Mouse (Mus musculus) hindbrain, embryonic 14.5 days (tissue): Measurements from ENCODE around the gene Frmd8. TPM values are rescaled to one million over a fixed set of nuclear protein-coding genes. Genes with fewer than 3 reads are reported as not detected.

Source experiments
- ATAC-seq: fragments of 200-750 bp; cut with Nextera tagmentation; 2 replicates; pipeline ENCODE4 v1.8.0; 2017; ENCODE audit warnings: moderate number of reproducible peaks, mild to moderate bottlenecking, moderate TSS enrichment, moderate library complexity; ENCODE audit not compliant: low FRiP score
- DNase-seq: peaks from one replicate; pipeline ENCODE4 v3.0.0-alpha.2; 2015; ENCODE audit warnings: low spot score
- H3K27ac ChIP-seq: fragments of 300-500 bp; sonication (generic); 2 replicates; pipeline ENCODE4 v1.5.1; 2014; ENCODE audit warnings: mild to moderate bottlenecking, moderate library complexity
- H3K27me3 ChIP-seq: fragments of 300-500 bp; sonication (generic); 2 replicates; pipeline ENCODE4 v1.6.1; 2014; ENCODE audit warnings: mild to moderate bottlenecking, low read length, mixed read lengths; ENCODE audit not compliant: control insufficient read depth, insufficient read depth
- H3K36me3 ChIP-seq: fragments of 300-500 bp; sonication (generic); replicated peaks from 2 replicates; pipeline ENCODE4 v1.6.1; 2014; ENCODE audit not compliant: control insufficient read depth, insufficient read depth
- H3K4me1 ChIP-seq: fragments of 300-500 bp; sonication (generic); replicated peaks from 2 replicates; pipeline ENCODE4 v1.6.1; 2014; ENCODE audit warnings: antibody characterized with exemption, low read length, mixed read lengths; ENCODE audit not compliant: control insufficient read depth, insufficient read depth
- H3K4me2 ChIP-seq: fragments of 300-500 bp; sonication (generic); replicated peaks from 2 replicates; pipeline ENCODE4 v1.6.1; 2014; ENCODE audit warnings: mild to moderate bottlenecking, moderate library complexity
- H3K4me3 ChIP-seq: fragments of 300-500 bp; sonication (generic); replicated peaks from 2 replicates; pipeline ENCODE4 v1.5.1; 2014; ENCODE audit warnings: mild to moderate bottlenecking, low read length
- H3K9ac ChIP-seq: fragments of 300-500 bp; sonication (generic); 2 replicates; pipeline ENCODE4 v1.6.1; 2014
- H3K9me3 ChIP-seq: fragments of 300-500 bp; sonication (generic); 2 replicates; pipeline ENCODE4 v1.6.1; 2016; ENCODE audit warnings: low read length; ENCODE audit not compliant: control insufficient read depth
- WGBS: fragments of 180-500 bp; shearing (Covaris S2); extraction: QIAGEN DNeasy Blood & Tissue Kit; methylation state at CpG from one replicate; pipeline ENCODE4 v1.1.7; 2014; 5-methylcytosine and 5-hydroxymethylcytosine counted together
- polyA plus RNA-seq: library from polyadenylated mRNA; unstranded; fragments of >200 nt; fragmentation: Nextera tagmentation; extraction: Ambion mirVana; gene quantifications from 2 replicates; pipeline ENCODE4 v1.2.1, GENCODE M21; 2014

The Frmd8 gene
- polyA plus RNA-seq, 1 experiment from 2014 or later: 11.3 TPM

GRCm38 (mm10) chr19:5911430-5912102 is 36.5 kb upstream of the Frmd8 start:
- WGBS: 8% methylated on average over 14 of the region's 14 CpGs
- Histone ChIP-seq H3K36me3 (peaks cover 9% of the 10 kb centered on the region), H3K27ac (peak overlapping the region; percentile 75), H3K4me3 (peak overlapping the region; percentile 83), H3K9me3 (no peaks in the 10 kb centered on the region), H3K9ac (peak overlapping the region; percentile 88), H3K27me3 (no peaks in the 10 kb centered on the region), H3K4me1 (peaks cover 28% of the 10 kb centered on the region), H3K4me2 (peak overlapping the region; percentile 75)
- ATAC-seq (no peak), DNase-seq (no peak)

DNA sequence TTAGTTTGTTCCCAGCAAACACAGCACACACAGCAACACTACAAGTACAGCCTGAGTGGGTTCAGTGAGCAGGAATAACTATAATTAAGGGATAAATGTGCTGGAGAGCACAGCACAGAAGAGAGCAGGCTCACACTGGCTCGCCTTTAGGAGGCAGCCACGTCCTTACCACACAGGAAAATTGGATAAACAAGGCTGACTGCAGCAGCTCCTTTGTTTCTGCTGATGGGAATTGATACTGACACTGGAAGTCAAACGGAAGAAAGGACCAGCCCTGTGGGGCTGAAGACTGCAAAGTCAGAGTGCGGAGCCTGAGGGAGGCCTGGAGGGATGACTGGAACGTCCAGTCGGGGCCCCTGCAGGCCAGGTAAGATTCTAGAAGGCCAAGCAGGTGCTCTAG is 35.1 kb upstream of the Frmd8 start:
- Histone ChIP-seq H3K36me3 (peaks cover 23% of the 10 kb centered on the region), H3K4me2 (peak overlapping the region; percentile 75), H3K27me3 (no peaks in the 10 kb centered on the region), H3K4me3 (peak overlapping the region; percentile 83), H3K27ac (peak overlapping the region; percentile 71), H3K9me3 (no peaks in the 10 kb centered on the region), H3K4me1 (peaks cover 28% of the 10 kb centered on the region), H3K9ac (peak overlapping the region; percentile 88)
- ATAC-seq (no peak), DNase-seq (no peak)
- 45% methylated on average over 6 of the region's 6 CpGs for WGBS

DNA sequence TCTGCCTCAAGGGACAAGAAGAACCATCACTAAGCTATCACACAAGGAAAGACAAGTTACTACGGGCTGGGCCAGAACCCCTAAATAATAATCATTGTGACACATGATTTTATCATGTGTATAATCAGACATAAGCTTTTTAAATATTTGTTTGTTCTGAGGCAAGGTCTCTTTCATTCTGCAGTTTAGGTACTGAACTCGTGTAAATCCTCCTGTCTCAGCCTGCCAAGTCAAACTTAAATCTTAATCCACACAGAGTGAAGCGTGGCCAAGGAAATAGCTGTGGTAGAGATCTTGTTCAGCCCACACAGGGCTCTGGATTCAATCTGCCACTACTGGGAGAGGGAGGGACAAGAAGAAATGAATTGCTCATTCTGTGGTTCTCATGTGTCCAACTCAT is 32.2 kb upstream of the Frmd8 start:
- ATAC-seq: no peak
- Histone ChIP-seq H3K4me3 (no peak overlapping the region), H3K27me3 (no peaks in the 10 kb centered on the region), H3K9me3 (no peaks in the 10 kb centered on the region), H3K27ac (no peak overlapping the region), H3K4me1 (peaks cover 23% of the 10 kb centered on the region), H3K9ac (no peak overlapping the region), H3K36me3 (peaks cover 52% of the 10 kb centered on the region), H3K4me2 (no peak overlapping the region)
- 98% methylated on average over 3 of the region's 3 CpGs for WGBS
- DNase-seq: no peak

DNA sequence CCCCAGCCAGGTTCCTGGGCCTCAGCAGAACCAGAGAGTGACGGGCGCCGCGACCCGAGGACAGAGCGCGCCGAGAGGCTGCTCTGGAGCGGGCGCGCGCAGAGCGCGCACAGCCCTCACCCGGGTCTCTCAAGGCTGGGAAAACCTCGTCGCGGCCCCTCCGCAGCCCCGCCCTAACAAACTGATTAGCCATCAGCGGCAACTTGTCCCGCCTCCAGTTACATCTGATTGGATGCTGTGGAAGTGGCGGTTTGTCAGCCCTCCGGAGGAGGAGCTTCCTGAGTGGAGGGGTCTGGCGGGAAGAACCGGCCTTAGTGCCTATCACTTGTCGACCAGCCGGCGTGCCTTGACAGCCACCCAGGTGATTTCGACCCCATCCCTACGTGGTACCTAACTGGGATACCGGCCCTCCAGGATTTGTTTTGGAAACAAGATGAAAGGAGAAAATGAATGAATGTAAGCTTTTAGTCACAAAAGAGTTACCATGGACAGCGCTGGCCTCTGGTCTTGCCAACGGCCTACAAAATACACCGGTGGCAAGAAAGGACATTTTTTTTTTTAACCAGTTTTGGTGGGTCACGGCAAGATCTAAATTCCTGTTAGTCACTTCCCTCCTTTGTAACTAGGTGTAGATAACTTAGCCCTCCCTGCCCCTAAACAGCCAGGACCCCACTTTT is 19.1 kb upstream of the Frmd8 start, which contains the start of gene Tigd3:
Gene Tigd3 (minus strand): TSS at position 148 of the 677 bp plus-strand sequence.
- H3K36me3 ChIP-seq: peaks cover 53% of the 10 kb centered on the region
- 3% methylated on average over 36 of the region's 36 CpGs for WGBS
- peak within 1 kb of the TSS; percentile 81 for H3K27ac ChIP-seq
- H3K27me3 ChIP-seq: no peaks in the 10 kb centered on the region
- peak; percentile 98 for ATAC-seq
- H3K4me1 ChIP-seq: peaks cover 27% of the 10 kb centered on the region
- peak; percentile 98 for DNase-seq
- no peaks in the 10 kb centered on the region for H3K9me3 ChIP-seq
- H3K4me2 ChIP-seq: peak within 1 kb of the TSS; percentile 84
- H3K9ac ChIP-seq: peak within 1 kb of the TSS; percentile 91
- H3K4me3 ChIP-seq: peak within 1 kb of the TSS; percentile 71

DNA sequence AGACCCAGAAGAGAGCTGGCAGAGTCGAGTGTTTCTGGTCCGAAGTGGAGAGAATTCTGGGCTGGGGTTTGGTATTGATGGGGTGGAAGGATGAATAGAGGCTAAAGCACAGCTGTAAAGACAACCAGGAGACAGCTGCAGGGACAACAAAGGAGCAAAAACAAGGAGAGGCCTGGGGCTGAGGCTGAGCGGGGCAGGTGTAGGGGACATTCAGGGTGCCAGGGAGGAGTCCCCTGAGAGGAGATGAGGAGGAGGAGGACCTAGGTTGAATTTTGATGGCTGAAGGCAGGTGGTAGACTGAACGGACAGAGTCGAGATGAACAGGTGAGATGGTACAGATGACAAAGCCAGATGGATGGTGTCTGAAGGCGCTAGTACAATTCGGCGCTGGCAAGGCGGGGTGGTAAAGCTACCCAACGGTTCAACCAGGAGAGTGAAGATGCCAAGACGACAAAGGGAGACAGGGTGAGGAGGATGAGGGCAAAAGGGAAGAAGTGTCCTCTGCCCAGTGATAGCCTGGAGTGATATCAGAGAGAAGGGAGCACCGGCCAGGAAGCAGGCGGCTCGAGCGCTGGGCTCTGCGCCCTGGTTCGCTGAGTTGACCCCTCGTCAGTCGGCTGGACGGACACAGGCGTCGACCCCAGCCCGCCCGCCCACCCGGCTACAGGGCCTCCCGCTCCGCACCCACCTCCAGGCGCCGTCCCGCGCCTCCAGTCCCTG is 18.4 kb upstream of the Frmd8 start:
- peak; percentile 25; the same call in 1 of the 2 replicates for ATAC-seq
- Histone ChIP-seq H3K4me1 (peaks cover 31% of the 10 kb centered on the region), H3K27ac (peak overlapping the region; percentile 81), H3K27me3 (no peaks in the 10 kb centered on the region), H3K9me3 (no peaks in the 10 kb centered on the region), H3K36me3 (peaks cover 48% of the 10 kb centered on the region), H3K4me2 (peak overlapping the region; percentile 84), H3K9ac (peak overlapping the region; percentile 91), H3K4me3 (peak overlapping the region; percentile 71)
- DNase-seq: no peak
- 5% methylated on average over 31 of the region's 31 CpGs for WGBS

DNA sequence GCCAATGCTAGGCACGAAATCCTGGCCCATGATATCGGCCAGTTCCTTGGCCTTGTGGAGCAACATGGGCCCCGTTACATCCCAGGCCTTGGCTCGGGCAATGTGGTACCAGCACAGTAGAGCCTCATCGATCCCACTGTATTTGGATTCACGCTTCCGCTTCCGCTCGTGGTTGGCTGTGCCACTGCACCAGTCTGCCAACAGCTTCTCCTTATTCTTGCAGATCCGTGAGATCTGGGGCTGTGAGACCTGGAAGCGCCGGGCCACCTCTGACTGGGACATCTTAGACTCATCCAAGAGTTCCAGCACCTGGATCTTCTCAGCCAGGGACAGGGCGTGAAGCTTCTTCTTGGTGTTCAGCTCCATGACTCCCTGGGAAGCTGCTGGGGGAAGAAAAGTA is 17.7 kb upstream of the Frmd8 start:
- Histone ChIP-seq H3K9ac (peak overlapping the region; percentile 91), H3K4me1 (peaks cover 31% of the 10 kb centered on the region), H3K36me3 (peaks cover 44% of the 10 kb centered on the region), H3K4me3 (peak overlapping the region; percentile 71), H3K9me3 (no peaks in the 10 kb centered on the region), H3K27me3 (no peaks in the 10 kb centered on the region), H3K4me2 (peak overlapping the region; percentile 84), H3K27ac (0 out of 2 replicates have a peak overlapping the region, but pooled peaks have one; percentile 6)
- DNase-seq (no peak), ATAC-seq (no peak)
- WGBS: 94% methylated on average over 13 of the region's 13 CpGs

GRCm38 (mm10) chr19:5892262-5892661 is 17.2 kb upstream of the Frmd8 start:
- ATAC-seq (no peak), DNase-seq (no peak)
- peaks cover 31% of the 10 kb centered on the region for H3K4me1 ChIP-seq
- H3K27me3 ChIP-seq: no peaks in the 10 kb centered on the region
- H3K27ac ChIP-seq: no peak overlapping the region
- H3K9ac ChIP-seq: no peak overlapping the region
- WGBS: 92% methylated on average over 7 of the region's 7 CpGs
- H3K36me3 ChIP-seq: peaks cover 39% of the 10 kb centered on the region
- no peaks in the 10 kb centered on the region for H3K9me3 ChIP-seq
- no peak overlapping the region for H3K4me3 ChIP-seq
- peak overlapping the region; percentile 84; the same call in 1 of the 2 replicates for H3K4me2 ChIP-seq

DNA sequence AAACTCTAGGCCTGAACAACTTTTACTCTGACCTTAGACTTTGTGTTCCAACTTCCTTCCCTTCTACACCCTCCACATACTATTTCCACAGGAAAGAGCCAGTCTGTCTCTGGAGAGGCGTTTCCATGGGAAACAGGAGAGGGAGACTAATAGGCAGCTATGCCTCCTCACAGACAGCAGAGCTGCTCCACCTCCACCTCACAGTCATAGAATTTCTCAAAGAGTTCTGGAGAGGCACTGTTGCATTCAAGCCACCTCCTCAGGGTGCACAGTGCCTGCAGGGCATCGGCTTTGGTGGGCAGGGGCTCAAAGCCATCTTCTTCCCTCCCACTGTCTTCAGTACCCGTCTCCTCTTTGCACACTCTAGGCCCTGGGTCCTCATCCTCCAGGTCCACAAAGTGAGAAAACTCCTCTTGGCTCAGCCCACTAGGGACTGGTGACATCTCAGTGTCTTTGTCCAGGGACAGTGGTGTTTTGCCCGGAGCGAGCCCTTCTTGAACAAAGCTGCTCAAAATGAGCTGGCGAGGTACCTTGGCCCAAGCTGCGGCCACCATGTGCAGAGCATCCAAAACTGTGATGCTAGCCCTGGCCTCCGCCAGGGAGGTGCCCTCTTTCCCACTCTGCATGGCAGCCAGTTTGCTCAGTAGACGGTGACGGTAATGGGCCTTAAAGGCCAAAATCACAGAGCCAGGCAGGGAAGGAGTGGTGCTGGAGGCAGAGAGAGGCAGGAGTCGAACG is 16.6 kb upstream of the Frmd8 start:
- Histone ChIP-seq H3K36me3 (peaks cover 34% of the 10 kb centered on the region), H3K9ac (no peak overlapping the region), H3K9me3 (no peaks in the 10 kb centered on the region), H3K4me2 (0 out of 2 replicates have a peak overlapping the region, but pooled peaks have one; percentile 84), H3K27ac (no peak overlapping the region), H3K27me3 (no peaks in the 10 kb centered on the region), H3K4me1 (peaks cover 31% of the 10 kb centered on the region), H3K4me3 (no peak overlapping the region)
- DNase-seq (no peak), ATAC-seq (no peak)
- 96% methylated on average over 12 of the region's 12 CpGs for WGBS
